Mouse (Mus musculus): ENCODE measurements around the gene Ptpn20.

The Ptpn20 gene

GRCm38 (mm10) chr14:33677996-33678395 lies 89.0 kb downstream of the Ptpn20 start:
- no peak for DNase-seq

DNA sequence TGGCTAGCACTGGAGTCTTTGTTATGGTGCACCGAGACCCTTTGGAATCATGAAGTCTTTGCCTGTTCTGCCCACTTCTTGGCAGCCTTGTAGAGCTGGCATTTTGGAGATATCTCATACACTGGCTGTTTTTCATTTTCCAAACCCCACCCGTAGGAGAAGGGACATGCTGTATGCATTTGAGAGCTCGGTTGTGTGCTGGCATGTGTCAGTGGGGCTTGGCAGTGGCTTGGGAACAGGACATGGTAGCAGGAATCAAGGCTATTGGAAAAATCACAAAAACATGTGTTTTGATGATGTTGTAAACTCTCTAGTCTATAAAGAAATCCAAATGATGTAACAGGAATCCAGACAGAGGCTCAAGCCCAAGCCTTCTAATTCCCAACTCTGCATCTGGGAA lies 89.7 kb downstream of the Ptpn20 start:
- no peak for DNase-seq

DNA sequence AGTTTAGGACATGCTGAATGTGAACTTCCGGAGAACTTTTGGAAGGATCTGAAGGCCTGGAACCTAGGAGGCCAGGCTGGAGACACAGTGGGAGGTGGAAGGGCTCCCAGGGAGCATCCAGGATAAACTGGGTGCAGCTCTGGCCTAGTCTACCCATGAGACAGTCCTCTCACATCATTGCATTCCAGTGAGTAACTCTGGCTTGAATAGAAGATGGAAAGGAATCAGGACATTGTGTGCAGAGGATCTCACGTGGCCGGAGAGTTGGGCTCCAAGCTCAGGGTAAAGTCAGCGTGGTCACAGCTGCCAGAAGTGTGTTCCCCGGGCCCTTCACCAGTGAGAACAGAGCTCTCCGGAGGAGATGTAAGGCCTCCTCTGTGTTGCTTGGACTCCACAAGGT lies 91.6 kb downstream of the Ptpn20 start:
- DNase-seq, result peak; percentile 12 to 28

DNA sequence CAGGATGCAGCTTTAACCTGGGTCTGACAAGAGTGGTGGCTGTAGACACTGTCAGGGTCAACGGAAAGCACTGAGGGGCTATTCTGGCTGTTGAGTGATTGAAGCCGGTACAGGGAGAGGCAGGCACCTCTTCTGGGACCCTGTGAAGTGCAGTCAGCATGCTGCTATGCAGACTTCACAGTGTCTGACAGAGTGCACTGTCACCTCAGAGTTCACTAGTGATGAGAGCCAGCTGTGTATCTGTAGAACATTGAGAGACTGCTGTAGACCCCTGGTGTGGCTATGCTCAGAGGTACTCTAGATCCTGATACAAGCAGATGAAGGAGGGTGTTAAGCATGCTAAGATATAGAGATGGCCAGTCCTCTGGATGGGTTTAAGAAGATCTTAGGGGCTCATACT lies 93.8 kb downstream of the Ptpn20 start:
- no peak for DNase-seq

- DNase-seq, result no peak
Measured at GRCm38 (mm10) chr14:33683701-33684100, 94.7 kb downstream of the Ptpn20 start.

DNA sequence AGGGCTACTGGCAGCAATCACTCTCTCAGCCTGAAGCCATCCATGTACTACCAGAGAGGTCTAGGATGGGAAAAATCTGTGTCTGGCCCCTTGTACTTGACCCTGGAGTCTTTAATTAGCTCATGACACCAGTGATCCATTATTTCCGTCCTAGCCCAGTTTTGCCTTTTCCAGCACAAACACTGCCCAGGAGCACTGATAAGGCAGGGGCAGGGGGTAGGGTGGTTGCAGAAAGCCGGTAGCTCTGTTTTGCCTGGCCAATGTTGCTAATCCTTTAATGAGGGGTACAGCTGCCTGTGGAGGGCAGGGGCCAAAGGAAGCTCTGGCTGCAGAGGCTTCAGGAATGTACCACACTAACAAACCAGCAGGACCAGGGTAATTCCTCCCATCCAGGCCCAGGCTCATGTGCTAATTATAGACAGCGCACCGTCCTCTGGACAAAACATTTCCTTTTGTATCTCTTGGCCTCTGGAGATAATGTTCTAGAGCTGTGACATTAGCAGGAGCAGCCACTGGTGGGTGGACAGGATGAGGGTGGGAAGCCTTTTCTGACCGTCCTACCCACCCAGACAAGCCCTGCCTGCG lies 98.5 kb downstream of the Ptpn20 start:
- no peak for DNase-seq

- no peak for DNase-seq
Measured at GRCm38 (mm10) chr14:33689044-33689443, 100.0 kb downstream of the Ptpn20 start.

All from lung, adult 18-20 months (tissue).